ENCODE assay signal across 8 mouse cellular contexts in genomic region chr2:27887461-27888264, GRCm38 (mm10). TPM values are rescaled to one million over a fixed set of nuclear protein-coding genes. Genes with fewer than 3 reads are reported as not detected.
DNase-seq lines count a peak whose midpoint lies in the region; ATAC-seq lines count a peak whose summit lies in the region.

No protein-coding gene starts in this region.

- 22% methylated on average over 11 of the region's 11 CpGs for WGBS in heart, embryonic 12.5 days

- ATAC-seq in heart, embryonic 12.5 days (ENCODE audit: insufficient number of reproducible peaks, low FRiP score), result no peak
- ATAC-seq in megakaryocyte, adult 5-6 weeks (ENCODE audit: poor library complexity, severe bottlenecking), result no peak

- H3K27ac ChIP-seq in heart, embryonic 12.5 days (ENCODE audit: poor library complexity, severe bottlenecking), result peak overlapping the region; percentile 85; the same call in 1 of the 2 replicates

- H3K36me3 ChIP-seq in heart, embryonic 12.5 days, result no peaks in the 10 kb centered on the region

- peak overlapping the region; percentile 99 for H3K4me2 ChIP-seq in heart, embryonic 12.5 days

- H3K4me1 ChIP-seq in heart, embryonic 12.5 days (replicated peaks), result peaks cover 69% of the 10 kb centered on the region

- H3K4me3 ChIP-seq in heart, embryonic 12.5 days, result peak overlapping the region; percentile 85

- no peaks in the 10 kb centered on the region; the same call in 1 of the 2 replicates for H3K27me3 ChIP-seq in heart, embryonic 12.5 days (replicated peaks)

- peak; percentile 54 for DNase-seq in testis, postnatal 10 days (ENCODE audit: low spot score)
- no peak for DNase-seq in testis, postnatal 14 days (ENCODE audit: low spot score)
- DNase-seq in kidney, postnatal 36 days, result peak; percentile 9 to 46
- DNase-seq in neural tube, embryonic 10.5 days (ENCODE audit: extremely low spot score, low spot score), result peak; percentile 38
- no peak for DNase-seq in spleen, postnatal 4 days (ENCODE audit: low spot score in 2 of 2)
- DNase-seq in layer of hippocampus, adult 9-11 months, result no peak

- peak overlapping the region; percentile 89 for H3K9ac ChIP-seq in heart, embryonic 12.5 days

- H3K9me3 ChIP-seq in heart, embryonic 12.5 days (replicated peaks), result no peaks in the 10 kb centered on the region

RNA-seq across cellular contexts. Expression of gene Col5a1, which starts 1.4 kb away (rescaled TPM):
- 53.3 and 54.7 TPM in 2 replicates for polyA plus RNA-seq in heart, embryonic 12.5 days (2016; fragmentation: Nextera tagmentation; extraction: Ambion mirVana)
- 0.78 and 2.2 TPM in 2 replicates for total RNA-seq in megakaryocyte, adult 5-6 weeks (2015)
- 0.77 and 1.1 TPM in 2 replicates for total RNA-seq in megakaryocyte, adult 5-6 weeks (2017)

Comparison
In these comparisons a context has a peak if more than half of its experiments do, and no peak if none do; other contexts are left out.
1. DNase-seq: peak in testis, postnatal 10 days (single experiment), kidney, postnatal 36 days (2 of 2) and neural tube, embryonic 10.5 days (single experiment); none in testis, postnatal 14 days (single experiment), spleen, postnatal 4 days (0 of 2) and layer of hippocampus, adult 9-11 months (single experiment).